Mouse (Mus musculus) stomach, postnatal 0 days (tissue): ENCODE measurements at regions not wholly inside any gene's neighbourhood (a gene's known extent, or its start where the extent isn't known, plus 50 kb on each side); places are given as distances from the start of the nearest gene placed in this dataset.

ENCODE experiments used
- ATAC-seq: fragments of 200-750 bp; cut with Nextera tagmentation; 2 replicates; pipeline ENCODE4 v1.8.0; 2017; ENCODE audit not compliant: low FRiP score, low TSS enrichment
- DNase-seq: peaks from one replicate; pipeline ENCODE4 v3.0.0-alpha.2; 2016; ENCODE audit warnings: low spot score
- H3K27ac ChIP-seq: fragments of 300-500 bp; sonication (generic); replicated peaks from 2 replicates; pipeline ENCODE4 v1.5.1; 2014; ENCODE audit warnings: mild to moderate bottlenecking, control low read depth
- H3K27me3 ChIP-seq: fragments of 300-500 bp; sonication (generic); 2 replicates; pipeline ENCODE4 v1.6.1; 2014; ENCODE audit warnings: low read length; ENCODE audit not compliant: control insufficient read depth, insufficient read depth
- H3K36me3 ChIP-seq: fragments of 300-500 bp; sonication (generic); 2 replicates; pipeline ENCODE4 v1.6.1; 2014; ENCODE audit warnings: low read length, mixed read lengths; ENCODE audit not compliant: control insufficient read depth, insufficient read depth
- H3K4me1 ChIP-seq: fragments of 300-500 bp; sonication (generic); replicated peaks from 2 replicates; pipeline ENCODE4 v1.6.1; 2014; ENCODE audit warnings: antibody characterized with exemption; ENCODE audit not compliant: control insufficient read depth, insufficient read depth
- H3K4me2 ChIP-seq: fragments of 300-500 bp; sonication (generic); replicated peaks from 2 replicates; pipeline ENCODE4 v1.6.1; 2014; ENCODE audit warnings: low read depth, mild to moderate bottlenecking, control low read depth, moderate library complexity
- H3K4me3 ChIP-seq: fragments of 300-500 bp; sonication (generic); 2 replicates; pipeline ENCODE4 v1.5.1; 2014; ENCODE audit warnings: low read depth, low read length, control low read depth
- H3K9ac ChIP-seq: fragments of 300-500 bp; sonication (generic); 2 replicates; pipeline ENCODE4 v1.6.1; 2014; ENCODE audit warnings: mild to moderate bottlenecking, low read length, control low read depth, mixed read lengths
- H3K9me3 ChIP-seq: fragments of 300-500 bp; sonication (generic); 2 replicates; pipeline ENCODE4 v1.6.1; 2016; ENCODE audit warnings: low read length; ENCODE audit not compliant: control insufficient read depth
- CTCF ChIP-seq: IDR thresholded peaks from 2 replicates; pipeline ENCODE4 v1.5.1; 2016; ENCODE audit warnings: antibody characterized with exemption, low read depth, mild to moderate bottlenecking, moderate library complexity
- EP300 ChIP-seq: optimal IDR thresholded peaks from 2 replicates; pipeline ENCODE3; 2016; ENCODE audit warnings: antibody characterized with exemption
- WGBS: fragments of 180-500 bp; shearing (Covaris S2); extraction: QIAGEN DNeasy Blood & Tissue Kit; methylation state at CpG from one replicate; pipeline ENCODE4 v1.1.7; 2014; 5-methylcytosine and 5-hydroxymethylcytosine counted together

DNA sequence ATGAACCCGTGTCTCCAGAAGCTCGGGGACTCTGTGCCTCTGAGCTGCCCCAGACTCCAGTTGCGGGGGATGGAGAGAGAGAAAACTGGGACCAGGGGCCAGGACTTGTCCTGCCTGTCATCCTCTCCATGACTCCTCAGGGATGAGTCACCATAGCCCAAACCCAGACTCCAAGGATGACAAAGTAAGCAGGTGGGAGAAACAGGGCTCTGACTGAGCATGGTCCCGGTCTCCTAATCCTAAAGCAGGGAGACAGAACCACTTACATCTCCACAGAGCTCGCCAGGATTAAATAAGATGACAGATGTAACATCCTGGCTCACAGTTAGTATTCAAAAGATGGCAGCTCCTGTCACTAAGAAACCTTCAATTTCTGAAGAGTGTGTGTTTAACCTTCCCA lies 61.7 kb upstream of the Nectin1 start:
- WGBS = 63% methylated on average over 5 of the region's 5 CpGs
- no peaks in the 10 kb centered on the region for H3K27me3 ChIP-seq

DNA sequence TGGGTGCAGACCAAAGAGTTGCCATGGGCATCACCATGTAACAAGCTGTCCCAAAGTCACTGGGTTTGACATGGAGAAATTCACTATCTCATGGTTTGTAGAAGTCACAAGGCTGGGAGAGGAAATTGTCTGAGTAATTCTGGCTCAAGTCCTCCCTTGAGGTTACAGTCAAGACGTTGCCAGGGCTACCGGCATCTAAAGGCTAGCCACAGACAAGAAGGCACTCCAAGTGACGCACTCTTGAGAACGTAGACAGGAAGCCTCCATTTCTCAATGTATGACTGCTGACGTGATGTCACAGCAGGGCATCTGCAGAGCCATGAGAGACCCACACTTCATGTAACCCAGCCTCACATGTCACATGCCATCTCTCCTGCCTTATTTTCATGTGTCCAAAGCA lies 59.2 kb upstream of the Nectin1 start:
- Histone ChIP-seq H3K27me3 (no peaks in the 10 kb centered on the region), H3K4me2 (no peak overlapping the region), H3K9me3 (no peaks in the 10 kb centered on the region), H3K4me3 (no peak overlapping the region), H3K9ac (no peak overlapping the region), H3K27ac (no peak overlapping the region), H3K36me3 (no peaks in the 10 kb centered on the region), H3K4me1 (no peaks in the 10 kb centered on the region)
- 76% methylated on average over 5 of the region's 5 CpGs for WGBS
- no peak for ATAC-seq
- no peak for DNase-seq
- TF ChIP-seq CTCF (no peak), EP300 (no peak)

More for the DNA sequence above, 61.7 kb upstream of the Nectin1 start:
- Histone ChIP-seq H3K27ac (no peak overlapping the region), H3K4me1 (no peaks in the 10 kb centered on the region), H3K4me3 (no peak overlapping the region), H3K36me3 (no peaks in the 10 kb centered on the region), H3K9me3 (no peaks in the 10 kb centered on the region), H3K9ac (no peak overlapping the region), H3K4me2 (no peak overlapping the region)
- no peak for DNase-seq
- TF ChIP-seq CTCF (no peak), EP300 (no peak)
- ATAC-seq = no peak

DNA sequence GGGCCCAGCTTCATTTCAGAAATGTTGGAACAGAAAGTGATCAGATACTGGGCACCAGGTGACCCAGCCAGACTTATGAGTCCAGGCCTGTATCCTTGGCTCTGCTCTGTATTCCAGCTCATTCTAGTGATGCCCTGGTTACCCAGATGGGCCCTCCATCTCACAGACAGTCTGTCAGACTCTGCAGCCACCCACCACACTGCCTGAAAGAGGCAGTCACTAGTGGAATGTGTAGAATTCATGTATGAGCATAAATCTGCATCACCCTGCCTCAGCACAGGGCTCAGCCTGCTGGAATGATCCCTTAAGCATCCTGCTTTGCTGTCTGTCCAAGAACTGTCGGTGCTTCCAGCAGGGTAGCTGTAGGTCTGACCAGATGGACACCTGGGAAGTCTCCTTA lies 51.8 kb upstream of the Nectin1 start:
- H3K4me3 ChIP-seq = no peak overlapping the region
- no peak for DNase-seq
- no peaks in the 10 kb centered on the region for H3K4me1 ChIP-seq
- 60% methylated on average over 1 of the region's 1 CpGs for WGBS
- H3K4me2 ChIP-seq = no peak overlapping the region
- no peaks in the 10 kb centered on the region for H3K27me3 ChIP-seq
- H3K36me3 ChIP-seq = no peaks in the 10 kb centered on the region
- no peak overlapping the region for H3K9ac ChIP-seq
- no peak overlapping the region for H3K27ac ChIP-seq
- TF ChIP-seq EP300 (no peak), CTCF (no peak)
- H3K9me3 ChIP-seq = no peaks in the 10 kb centered on the region
- ATAC-seq = no peak

DNA sequence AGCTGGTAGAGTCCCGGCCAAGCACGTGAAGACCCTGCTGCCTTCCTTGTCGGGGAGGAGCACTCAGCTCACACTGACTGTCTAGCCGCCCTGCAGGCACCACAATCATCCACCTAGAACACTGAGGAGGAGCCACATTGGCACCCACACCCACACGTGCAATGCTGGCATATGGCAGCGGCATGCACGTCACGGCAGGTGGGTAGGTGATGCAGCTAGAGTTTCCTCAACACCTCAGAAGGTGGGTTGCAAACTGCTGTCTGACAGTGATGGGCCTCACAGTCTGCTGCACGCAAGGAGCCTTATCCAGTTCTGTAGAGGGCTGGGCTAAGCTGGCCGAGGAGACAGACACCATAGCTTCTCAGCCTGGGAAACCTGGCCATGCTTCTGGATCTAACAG lies 51.2 kb upstream of the Nectin1 start:
- 80% methylated on average over 10 of the region's 10 CpGs for WGBS
- no peak overlapping the region for H3K27ac ChIP-seq
- no peak for ATAC-seq

More for the DNA sequence above, 51.2 kb upstream of the Nectin1 start:
- no peak overlapping the region for H3K4me3 ChIP-seq
- no peaks in the 10 kb centered on the region for H3K36me3 ChIP-seq
- H3K9ac ChIP-seq = no peak overlapping the region
- H3K4me1 ChIP-seq = no peaks in the 10 kb centered on the region
- DNase-seq = no peak
- H3K9me3 ChIP-seq = no peaks in the 10 kb centered on the region
- H3K27me3 ChIP-seq = no peaks in the 10 kb centered on the region
- no peak for TF ChIP-seq CTCF
- TF ChIP-seq EP300 = no peak
- no peak overlapping the region for H3K4me2 ChIP-seq
